Mouse (Mus musculus) urinary bladder, adult 18-20 months (tissue): Measurements from ENCODE around the gene Zbtb46.
A peak's percentile ranks its signal among the peaks of the same experiment; 100 is the strongest.

Experiments used
- DNase-seq, 2 experiments: peaks; one replicate each; pipeline ENCODE4 v3.0.0; 2022; ENCODE audit warnings: low spot score in 2 of 2, mixed read lengths in 2 of 2

Gene Zbtb46

GRCm38 (mm10) chr2:181403722-181404121 lies 55.5 kb downstream of the Zbtb46 start:
- DNase-seq, result no peak

GRCm38 (mm10) chr2:181401497-181401896 lies 57.7 kb downstream of the Zbtb46 start:
- no peak for DNase-seq

DNA sequence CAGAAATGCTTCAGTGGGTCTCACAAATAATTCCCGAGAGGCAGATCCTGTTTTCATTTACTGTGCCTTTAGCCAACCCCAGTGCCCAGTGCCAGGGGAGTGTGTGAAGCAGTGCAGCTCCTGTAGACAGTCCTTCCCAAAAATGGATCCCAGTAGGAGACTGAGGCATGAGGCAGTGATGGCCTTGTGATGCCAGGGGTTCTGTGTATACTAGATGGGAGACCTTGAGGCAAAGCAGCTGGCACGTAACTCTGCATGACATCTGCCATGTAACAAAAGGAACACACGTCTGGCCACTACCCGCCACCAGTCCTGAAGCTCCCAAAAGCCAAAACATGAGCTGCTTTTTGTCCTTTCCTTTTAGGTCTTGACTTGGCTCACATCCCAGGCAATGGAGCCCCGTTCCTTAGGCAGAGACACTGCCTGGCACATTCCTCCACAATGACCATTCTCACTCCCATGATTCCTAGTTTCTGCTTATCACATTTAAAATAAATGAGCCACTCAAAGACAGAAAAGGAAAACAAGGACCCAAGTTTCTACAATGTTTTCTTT lies 61.9 kb downstream of the Zbtb46 start:
- no peak for DNase-seq

DNA sequence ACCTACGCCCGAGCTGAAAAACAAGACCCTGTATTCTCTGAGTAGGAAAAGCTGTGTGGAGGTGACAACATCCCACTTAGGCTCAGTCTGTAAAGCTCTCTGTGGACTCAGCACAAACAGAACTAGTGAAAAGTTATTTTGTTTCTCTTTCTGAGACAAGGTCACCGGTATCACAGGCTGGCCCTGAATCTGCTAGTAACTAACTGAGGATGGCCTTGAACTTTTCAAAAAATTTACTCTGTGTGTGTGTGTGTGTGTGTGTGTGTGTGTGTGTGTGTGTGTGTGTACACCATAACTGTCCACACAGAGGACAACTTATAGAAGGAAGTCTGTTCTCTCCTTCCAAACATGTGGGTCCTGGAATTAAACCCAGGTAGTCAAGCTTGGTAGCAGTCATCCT lies 65.1 kb downstream of the Zbtb46 start:
- DNase-seq, result no peak

GRCm38 (mm10) chr2:181392600-181393213 lies 66.5 kb downstream of the Zbtb46 start:
- DNase-seq, result peak; percentile 67 to 78

DNA sequence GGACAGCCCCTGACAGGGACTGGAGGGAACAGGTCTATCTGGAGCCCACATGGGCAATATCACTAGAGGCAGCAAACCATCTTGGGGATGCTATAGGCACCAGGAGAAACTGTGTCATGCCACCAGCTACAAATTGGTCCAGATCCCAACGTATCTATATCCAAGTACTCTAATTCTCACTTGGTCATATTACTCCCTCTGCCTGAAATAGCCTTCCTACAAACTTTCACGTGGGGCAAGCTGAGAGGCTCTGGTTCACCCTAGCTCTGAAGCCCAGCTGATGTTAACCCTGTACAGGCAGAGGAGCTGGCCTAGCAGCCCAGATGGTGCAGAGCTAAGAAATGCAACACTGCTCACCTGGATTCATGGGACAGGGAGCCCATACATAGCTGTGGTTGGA lies 67.7 kb downstream of the Zbtb46 start:
- no peak for DNase-seq

DNA sequence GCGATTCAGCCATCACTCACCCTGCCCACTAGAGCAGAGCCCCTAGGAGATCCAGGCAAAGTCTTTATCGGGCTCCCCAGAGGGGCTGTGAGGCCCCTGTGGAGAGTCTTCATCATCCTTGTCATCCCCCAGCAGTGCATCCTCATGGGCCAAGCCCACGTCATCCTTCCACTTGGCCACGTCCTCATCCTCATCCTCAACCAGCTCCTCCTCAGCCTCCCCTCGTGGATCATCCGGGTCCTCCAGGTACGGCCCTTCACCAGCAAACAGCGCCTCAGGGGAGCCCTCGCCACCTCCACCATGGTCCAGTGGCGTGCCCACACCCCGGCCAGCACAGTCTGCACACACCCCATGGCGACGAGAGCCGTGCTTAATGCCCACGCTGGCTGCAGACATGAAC lies 68.2 kb downstream of the Zbtb46 start:
- DNase-seq, result no peak

- no peak for DNase-seq
Measured at GRCm38 (mm10) chr2:181390136-181390870, 68.9 kb downstream of the Zbtb46 start.

GRCm38 (mm10) chr2:181386663-181387210 lies 72.5 kb downstream of the Zbtb46 start:
- no peak for DNase-seq

- DNase-seq, result no peak
Measured at GRCm38 (mm10) chr2:181385885-181386284, 73.3 kb downstream of the Zbtb46 start.

DNA sequence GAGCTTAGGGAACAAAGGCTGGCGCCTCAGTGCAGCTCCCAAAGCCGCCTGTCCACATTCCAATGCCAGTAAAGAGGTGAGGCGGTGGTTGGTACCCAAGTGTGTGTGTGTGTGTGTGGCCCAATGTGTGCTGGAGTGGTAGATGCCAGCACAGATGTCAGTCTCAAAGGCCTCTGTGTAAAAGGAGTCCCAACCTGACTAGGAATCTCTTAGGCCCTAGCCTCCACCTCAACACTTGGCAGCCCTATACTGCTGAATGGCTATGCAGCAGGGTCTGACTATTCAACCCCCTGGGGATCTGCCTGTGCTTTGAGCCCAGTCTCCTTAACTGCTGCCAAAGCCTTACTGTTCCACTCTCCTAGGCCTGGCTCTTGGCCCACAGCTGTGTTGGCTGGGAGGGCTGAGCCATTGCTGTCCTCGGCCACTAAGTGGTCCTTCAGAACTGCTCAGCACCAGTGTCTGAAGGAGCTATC lies 74.3 kb downstream of the Zbtb46 start:
- DNase-seq, result no peak

DNA sequence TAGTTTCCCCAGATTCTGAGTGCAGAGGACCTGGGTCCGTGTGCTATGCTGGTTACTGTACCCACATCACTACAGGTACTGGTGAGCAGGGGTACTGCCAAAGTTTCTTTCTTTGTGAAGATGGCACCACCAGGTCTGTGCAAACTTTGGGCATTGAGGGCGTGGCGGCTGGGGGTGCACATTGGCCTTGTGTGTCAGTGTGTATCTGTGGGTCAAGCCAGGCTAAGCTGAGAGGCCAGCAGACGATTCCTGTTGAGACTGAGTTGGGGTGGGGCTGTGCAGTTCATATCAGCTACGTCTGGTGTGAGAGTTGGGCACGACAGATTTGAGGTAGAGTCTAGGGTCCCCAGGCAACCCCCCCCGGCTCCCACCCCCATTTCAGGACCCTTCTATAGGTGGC lies 74.8 kb downstream of the Zbtb46 start:
- no peak for DNase-seq

DNA sequence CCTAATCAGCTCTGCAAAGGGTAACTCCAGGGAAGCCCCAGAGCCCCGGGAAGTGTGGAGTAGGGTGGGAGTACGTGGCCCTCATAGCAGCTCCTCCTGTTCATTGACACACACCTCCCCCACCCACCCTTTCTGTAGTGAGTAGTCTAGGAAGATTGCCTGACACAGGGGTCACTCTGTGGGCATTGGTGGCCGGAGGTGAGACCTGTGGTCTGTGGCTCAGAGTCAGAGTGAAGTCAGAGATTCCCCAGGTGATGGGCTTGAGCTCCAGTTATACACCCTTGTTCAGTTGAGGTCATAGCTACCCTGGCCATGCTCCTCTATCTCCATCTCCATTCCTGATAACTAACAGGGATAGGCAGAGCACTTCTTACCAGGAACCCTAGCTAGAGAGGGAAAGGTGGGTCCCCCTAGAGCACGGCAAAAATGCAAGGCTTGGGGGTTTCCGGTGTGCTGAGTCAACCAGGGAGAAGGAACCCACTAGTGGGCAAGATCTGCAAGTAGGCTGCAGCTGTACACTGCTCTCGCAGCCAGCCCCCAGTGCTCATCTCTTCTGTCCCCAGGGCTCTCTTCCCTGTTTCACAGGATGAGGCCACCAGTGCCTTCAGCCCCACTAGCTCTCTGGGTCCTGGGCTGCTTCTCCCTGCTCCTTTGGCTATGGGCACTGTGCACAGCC lies 77.5 kb downstream of the Zbtb46 start:
- DNase-seq, result no peak

GRCm38 (mm10) chr2:181381107-181381506 lies 78.1 kb downstream of the Zbtb46 start:
- no peak for DNase-seq

DNA sequence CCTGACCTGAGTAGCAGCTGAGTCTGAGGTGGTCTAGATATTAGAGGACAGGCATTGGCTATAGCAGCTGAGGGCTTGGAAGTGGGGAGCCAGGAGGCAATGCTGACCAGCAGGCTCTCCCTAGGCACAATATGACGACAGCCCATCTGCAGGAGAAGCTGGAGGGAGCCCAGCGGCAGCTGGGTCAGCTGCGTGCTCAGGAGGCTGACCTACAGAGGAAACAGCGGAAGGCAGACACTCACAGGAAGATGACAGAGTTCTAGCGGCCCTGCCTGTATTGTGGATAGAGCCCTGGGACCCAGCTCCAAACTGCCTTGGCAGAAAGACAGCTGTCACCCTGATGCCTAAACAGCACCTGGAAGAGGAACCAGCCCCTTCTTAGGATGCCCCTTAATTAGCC lies 79.0 kb downstream of the Zbtb46 start:
- DNase-seq, result no peak

- DNase-seq, result no peak
Measured at GRCm38 (mm10) chr2:181379778-181380177, 79.4 kb downstream of the Zbtb46 start, which contains the start of gene Lime1. Gene Lime1, plus strand, starts transcription at chr2:181380078.

DNA sequence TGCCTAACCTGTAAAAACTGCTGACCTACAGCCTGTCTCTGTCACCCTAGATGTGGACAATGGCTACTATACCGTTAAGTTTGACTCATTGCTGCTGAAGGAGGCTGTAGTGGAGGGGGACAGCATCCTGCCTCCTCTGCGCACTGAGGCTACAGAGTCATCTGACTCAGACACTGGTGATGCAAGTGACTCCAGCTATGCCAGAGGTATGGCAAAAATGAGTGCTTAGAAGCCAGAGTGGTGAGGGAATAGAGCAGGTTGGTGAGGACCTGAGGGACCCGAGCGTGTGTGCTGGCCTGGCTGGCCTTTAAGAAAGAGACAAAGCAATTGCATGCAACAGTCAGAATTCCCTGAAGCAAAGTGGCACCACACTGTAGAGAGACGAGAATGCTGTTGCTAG lies 80.5 kb downstream of the Zbtb46 start:
- no peak for DNase-seq

- DNase-seq, result no peak
Measured at GRCm38 (mm10) chr2:181377230-181377629, 82.0 kb downstream of the Zbtb46 start.

DNA sequence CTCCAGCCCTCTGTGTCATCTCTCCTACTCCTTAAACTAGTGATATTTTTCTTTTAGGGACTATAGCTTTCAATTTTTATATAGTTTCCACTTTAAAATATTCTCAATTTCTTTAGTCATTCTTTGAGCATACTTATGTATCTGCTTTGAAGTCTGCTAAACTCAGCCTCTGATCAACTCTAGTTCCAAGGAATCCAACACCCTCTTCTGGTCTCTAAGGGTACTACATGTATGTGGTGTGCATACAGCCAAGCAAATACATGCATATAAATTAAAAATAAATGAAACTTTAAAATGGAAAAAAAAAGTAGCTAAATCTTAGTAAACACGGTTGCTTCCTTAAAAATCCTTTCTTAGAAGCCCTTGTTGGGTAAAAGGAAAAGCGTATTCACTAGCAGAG lies 83.4 kb downstream of the Zbtb46 start:
- no peak for DNase-seq

DNA sequence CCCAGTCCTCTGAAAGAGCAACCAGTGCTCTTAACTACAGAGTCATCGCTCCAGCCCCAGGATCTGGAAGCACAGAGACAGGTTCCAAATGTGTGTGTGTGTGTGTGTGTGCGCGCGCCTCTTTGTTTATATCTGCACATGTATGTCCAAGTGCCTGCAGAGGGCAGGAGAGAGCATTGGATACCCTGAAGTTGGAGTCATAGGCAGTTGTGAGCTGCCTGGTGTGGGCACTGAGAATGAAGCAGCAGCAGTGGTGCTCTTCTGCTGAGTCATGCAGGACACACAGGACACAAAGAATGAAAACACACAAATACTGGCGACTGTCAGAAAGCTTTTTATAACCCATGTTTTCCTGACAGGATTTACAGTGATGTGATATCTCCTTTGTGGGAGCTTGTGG lies 89.2 kb downstream of the Zbtb46 start:
- no peak for DNase-seq

DNA sequence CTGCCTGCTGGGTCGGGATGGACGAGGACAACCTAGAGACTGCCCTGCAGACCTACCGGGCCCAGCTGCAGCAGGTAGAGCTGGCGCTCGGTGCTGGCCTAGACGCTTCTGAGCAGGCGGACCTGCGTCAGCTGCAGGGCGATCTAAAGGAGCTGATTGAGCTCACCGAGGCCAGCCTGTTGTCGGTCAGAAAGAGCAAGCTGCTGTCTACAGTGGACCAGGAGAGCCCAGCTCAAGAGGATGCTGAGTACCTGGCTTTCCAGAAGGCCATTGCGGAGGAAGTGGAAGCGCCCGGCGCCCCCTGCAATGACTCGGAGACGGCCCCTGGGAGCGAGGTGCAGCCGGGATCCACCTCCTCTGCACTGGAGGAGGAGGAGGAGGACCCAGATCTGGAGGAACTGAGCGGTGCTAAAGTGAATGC lies 93.6 kb downstream of the Zbtb46 start:
- no peak for DNase-seq
